In the genomic region with DNA sequence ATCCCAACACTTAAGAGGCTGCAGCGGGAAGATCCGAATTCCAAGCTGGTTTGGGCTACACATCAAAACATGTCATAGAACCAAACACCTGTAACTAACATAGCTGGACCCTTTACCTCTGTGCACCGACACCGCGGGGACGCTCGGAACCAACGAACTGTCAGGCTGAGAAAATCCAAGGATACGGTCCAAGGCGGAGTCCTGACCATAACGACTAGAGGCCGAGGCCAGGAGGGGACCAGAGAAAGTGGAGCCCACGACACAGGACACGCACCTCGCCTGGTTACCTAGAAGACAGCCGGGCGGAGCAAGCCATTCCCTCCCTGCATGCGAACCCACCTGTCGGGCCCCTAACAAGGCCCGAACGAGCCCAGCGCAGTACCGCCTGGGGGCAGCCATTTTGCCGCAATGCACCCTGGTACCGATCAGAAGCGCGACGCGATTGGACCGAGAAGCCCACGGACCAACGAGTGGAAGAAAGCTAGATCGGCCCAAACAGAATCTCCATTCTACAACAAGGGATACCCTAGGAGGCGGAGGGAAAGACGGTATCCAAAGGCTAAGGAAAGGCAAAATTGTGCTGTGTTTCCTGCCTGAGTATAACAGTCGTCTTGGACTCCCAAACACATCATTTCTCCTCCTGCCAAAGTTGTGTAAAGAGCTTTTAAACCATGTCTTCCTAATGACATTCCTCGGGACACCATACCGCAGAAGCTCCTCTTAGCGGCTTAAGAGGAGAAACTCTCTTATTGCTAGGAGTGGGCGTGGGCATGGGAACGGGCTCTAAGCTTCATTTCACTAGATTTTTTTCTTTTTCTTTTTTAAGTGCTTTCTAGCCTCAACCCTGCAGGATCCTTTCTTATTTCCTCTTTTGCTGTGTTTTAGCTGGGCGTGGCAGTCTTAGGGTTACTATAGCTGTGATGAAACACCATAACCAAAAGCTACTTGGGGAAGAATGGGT, we compare ENCODE assay signal across 7 mouse cellular contexts. TPM values are rescaled to one million over a fixed set of nuclear protein-coding genes. Genes with fewer than 3 reads are reported as not detected.
DNase-seq lines count a peak whose midpoint lies in the region; ATAC-seq lines count a peak whose summit lies in the region.

A gene (minus strand): TSS at position 423 of the 961 bp plus-strand sequence.

- WGBS in embryonic facial prominence, embryonic 11.5 days: 2% methylated on average over 42 of the region's 42 CpGs
- under 1% methylated on average over 42 of the region's 42 CpGs for WGBS in limb, embryonic 10.5 days
- whole genome bisulfite sequencing in midbrain, embryonic 13.5 days: 1% methylated on average over 42 of the region's 42 CpGs

- no peak within 1 kb of the TSS for H3K27ac ChIP-seq in embryonic facial prominence, embryonic 11.5 days (replicated peaks; ENCODE audit: low read depth, low read length)
- peak within 1 kb of the TSS; percentile 86 for H3K27ac ChIP-seq in limb, embryonic 10.5 days
- peak within 1 kb of the TSS; percentile 80 for H3K27ac ChIP-seq in midbrain, embryonic 13.5 days

- no peaks in the 10 kb centered on the region for H3K27me3 ChIP-seq in embryonic facial prominence, embryonic 11.5 days (ENCODE audit: control insufficient read depth, insufficient read depth, low read length)
- H3K27me3 ChIP-seq in limb, embryonic 10.5 days (ENCODE audit: low read depth, poor library complexity, severe bottlenecking): no peaks in the 10 kb centered on the region
- H3K27me3 ChIP-seq in midbrain, embryonic 13.5 days: no peaks in the 10 kb centered on the region

- H3K4me1 ChIP-seq in embryonic facial prominence, embryonic 11.5 days (ENCODE audit: control insufficient read depth, insufficient read depth, low read length): no peaks in the 10 kb centered on the region
- H3K4me1 ChIP-seq in limb, embryonic 10.5 days: peaks cover 16% of the 10 kb centered on the region
- peaks cover 15% of the 10 kb centered on the region for H3K4me1 ChIP-seq in midbrain, embryonic 13.5 days (replicated peaks)

- peak within 1 kb of the TSS; percentile 68 for H3K4me2 ChIP-seq in embryonic facial prominence, embryonic 11.5 days (ENCODE audit: low read depth, low read length)
- H3K4me2 ChIP-seq in midbrain, embryonic 13.5 days (replicated peaks): peak within 1 kb of the TSS; percentile 79

- peak; percentile 91 for DNase-seq in adrenal gland, postnatal 10 days
- peak; percentile 92 for DNase-seq in embryonic facial prominence, embryonic 11.5 days (ENCODE audit: low spot score)
- peak; percentile 84 for DNase-seq in kidney, adult 11 months
- DNase-seq in limb, embryonic 10.5 days (ENCODE audit: low spot score): peak; percentile 89
- DNase-seq in spleen, adult 18-20 months: peak; percentile 60 to 70

- H3K9me3 ChIP-seq in embryonic facial prominence, embryonic 11.5 days (replicated peaks; ENCODE audit: control insufficient read depth, low read length): no peaks in the 10 kb centered on the region
- no peaks in the 10 kb centered on the region for H3K9me3 ChIP-seq in limb, embryonic 10.5 days (replicated peaks)
- H3K9me3 ChIP-seq in midbrain, embryonic 13.5 days: no peaks in the 10 kb centered on the region

- peak within 1 kb of the TSS; percentile 76 for H3K4me3 ChIP-seq in embryonic facial prominence, embryonic 11.5 days (ENCODE audit: low read depth, low read length)
- H3K4me3 ChIP-seq in limb, embryonic 10.5 days: peak within 1 kb of the TSS; percentile 89
- peak within 1 kb of the TSS; percentile 90 for H3K4me3 ChIP-seq in midbrain, embryonic 13.5 days (replicated peaks)

- peak; percentile 85 for ATAC-seq in embryonic facial prominence, embryonic 11.5 days (replicated peaks; ENCODE audit: insufficient number of reproducible peaks, low FRiP score, low TSS enrichment, low read depth)
- ATAC-seq in granulocyte monocyte progenitor cell, adult 5-6 weeks (replicated peaks; ENCODE audit: poor library complexity, severe bottlenecking): peak; percentile 95
- ATAC-seq in midbrain, embryonic 13.5 days: peak; percentile 99

- no peaks in the 10 kb centered on the region; the same call in 1 of the 2 replicates for H3K36me3 ChIP-seq in embryonic facial prominence, embryonic 11.5 days (replicated peaks; ENCODE audit: control insufficient read depth, insufficient read depth, low read depth, low read length)
- peaks cover 30% of the 10 kb centered on the region for H3K36me3 ChIP-seq in limb, embryonic 10.5 days
- H3K36me3 ChIP-seq in midbrain, embryonic 13.5 days: peaks cover 26% of the 10 kb centered on the region

- H3K9ac ChIP-seq in embryonic facial prominence, embryonic 11.5 days (replicated peaks; ENCODE audit: low read length): peak within 1 kb of the TSS; percentile 90
- H3K9ac ChIP-seq in midbrain, embryonic 13.5 days (replicated peaks): peak within 1 kb of the TSS; percentile 81

RNA-seq across cellular contexts. Expression of the gene that starts here (rescaled TPM):
- 10 to 100 TPM; 30.4 to 35.0 TPM for total RNA-seq in adrenal gland, postnatal 10 days (2021)
- 37.5 and 44.6 TPM in 2 replicates for polyA plus RNA-seq in embryonic facial prominence, embryonic 11.5 days (2014; fragmentation: Nextera tagmentation; extraction: Ambion mirVana)
- total RNA-seq in granulocyte monocyte progenitor cell, adult 5-6 weeks (2014; fragmentation: Nextera tagmentation): 17.8 and 18.7 TPM in 2 replicates
- 27.4 and 32.0 TPM in 2 replicates for total RNA-seq in granulocyte monocyte progenitor cell, adult 5-6 weeks (2017)
- 43.4 and 45.4 TPM in 2 replicates for polyA plus RNA-seq in limb, embryonic 10.5 days (2016; fragmentation: Nextera tagmentation; extraction: Ambion mirVana)
- polyA plus RNA-seq in midbrain, embryonic 13.5 days (2015; fragmentation: Nextera tagmentation; extraction: Ambion mirVana): 32.7 and 33.8 TPM in 2 replicates
